Mouse (Mus musculus): ENCODE results near the gene Prtn3.

GRCm38 (mm10) chr10:79884446-79884845, 10.2 kb downstream of the Prtn3 start:
- TF ChIP-seq CTCF (IDR thresholded peaks at IDR 0.05; ENCODE audit: control insufficient read depth, insufficient read depth, insufficient replicate concordance, low read depth, low read length) (no peak), POLR2A (IDR thresholded peaks at IDR 0.05; ENCODE audit: control insufficient read depth, low read depth, low read length) (no peak)
